ENCODE assay signal across 8 mouse cellular contexts in the genomic region with DNA sequence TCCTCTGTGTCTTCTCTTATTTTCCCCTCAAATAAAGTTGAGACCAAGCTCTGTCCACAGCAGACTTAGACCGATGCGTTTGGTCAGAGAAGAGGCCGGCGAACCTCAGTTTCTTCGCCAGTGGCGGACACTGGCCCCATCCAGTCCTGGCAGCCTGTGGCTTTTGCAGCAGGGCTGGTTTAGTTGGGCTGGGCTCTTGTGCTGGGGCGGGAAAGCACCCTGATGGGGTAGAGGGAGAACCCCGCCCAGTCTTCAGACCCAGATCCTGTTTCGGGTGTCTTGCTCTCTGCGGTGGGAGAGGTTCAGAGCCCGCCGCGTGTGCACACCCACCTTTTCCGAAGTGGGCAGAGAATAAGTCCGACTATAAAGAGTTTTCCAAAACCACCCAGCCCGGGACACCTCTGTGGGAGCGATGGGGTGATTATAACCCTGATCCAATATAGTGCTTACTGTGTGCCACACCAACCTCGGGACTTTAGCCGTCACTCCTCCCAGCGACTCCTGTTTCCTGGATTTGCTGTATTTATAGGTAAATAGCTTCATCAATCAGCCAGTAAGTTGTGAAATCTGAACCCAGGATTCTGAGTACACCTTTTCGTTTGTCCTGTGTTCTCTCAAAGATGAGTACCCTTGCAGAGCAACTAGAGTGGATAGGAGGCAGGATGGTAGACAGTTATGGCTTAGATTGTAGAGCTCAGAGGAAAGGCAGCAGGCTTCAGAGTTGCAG. TPM values are rescaled to one million over a fixed set of nuclear protein-coding genes. Genes with fewer than 3 reads are reported as not detected.
DNase-seq lines count a peak whose midpoint lies in the region; ATAC-seq and TF ChIP-seq lines count a peak whose summit lies in the region.

No protein-coding gene starts in this region.

- peak; percentile 50 for ATAC-seq in G1E (ENCODE audit: extremely low read depth, insufficient number of reproducible peaks, low FRiP score, poor library complexity, severe bottlenecking)
- no peak for ATAC-seq in forebrain, embryonic 13.5 days
- no peak for ATAC-seq in kidney, embryonic 16.5 days (ENCODE audit: low FRiP score, low TSS enrichment)

- no peak for TF ChIP-seq CTCF in G1E (IDR thresholded peaks at IDR 0.05; ENCODE audit: low read depth, low read length)

- peaks cover 39% of the 10 kb centered on the region for H3K4me1 ChIP-seq in G1E (ENCODE audit: insufficient read depth, low read depth, low read length)
- H3K4me1 ChIP-seq in forebrain, embryonic 13.5 days: peaks cover 31% of the 10 kb centered on the region
- H3K4me1 ChIP-seq in kidney, embryonic 16.5 days (ENCODE audit: insufficient read depth, low read length): peaks cover 25% of the 10 kb centered on the region
- H3K4me1 ChIP-seq in megakaryocyte, embryonic 14.5 days: peaks cover 47% of the 10 kb centered on the region

- H3K4me2 ChIP-seq in forebrain, embryonic 13.5 days: peak overlapping the region; percentile 88
- H3K4me2 ChIP-seq in kidney, embryonic 16.5 days (replicated peaks; ENCODE audit: low read depth, low read length): peak overlapping the region; percentile 98

- WGBS in forebrain, embryonic 13.5 days: 7% methylated on average over 21 of the region's 21 CpGs
- WGBS in kidney, embryonic 16.5 days: 10% methylated on average over 21 of the region's 21 CpGs

- peak overlapping the region; percentile 97 for H3K4me3 ChIP-seq in G1E (ENCODE audit: low read depth, low read length)
- peak overlapping the region; percentile 61 for H3K4me3 ChIP-seq in forebrain, embryonic 13.5 days
- H3K4me3 ChIP-seq in kidney, embryonic 16.5 days (ENCODE audit: low read length): peak overlapping the region; percentile 79
- H3K4me3 ChIP-seq in megakaryocyte, embryonic 14.5 days (replicated peaks): peak overlapping the region; percentile 99

- DNase-seq in A20 (ENCODE audit: low read depth, low spot score) (peak; percentile 90), G1E (ENCODE audit: low spot score) (peak; percentile 69)
- peak; percentile 67 to 82 for DNase-seq in spleen, postnatal 4 days (ENCODE audit: low spot score in 2 of 2)
- no peak for DNase-seq in c-Kit-positive CD71-positive TER-119-positive erythroid progenitor cells, embryonic 14.5 days (ENCODE audit: low spot score)
- DNase-seq in urinary bladder, postnatal 4 days (ENCODE audit: low spot score in 2 of 2): no peak

- H3K27me3 ChIP-seq in G1E (ENCODE audit: insufficient read depth, low read length): no peaks in the 10 kb centered on the region
- H3K27me3 ChIP-seq in forebrain, embryonic 13.5 days: peaks cover 43% of the 10 kb centered on the region
- H3K27me3 ChIP-seq in kidney, embryonic 16.5 days (ENCODE audit: insufficient read depth, low read length): peaks cover 14% of the 10 kb centered on the region; the same call in 1 of the 2 replicates
- H3K27me3 ChIP-seq in megakaryocyte, embryonic 14.5 days (replicated peaks): no peaks in the 10 kb centered on the region

- H3K9ac ChIP-seq in forebrain, embryonic 13.5 days: peak overlapping the region; percentile 78; the same call in 1 of the 2 replicates
- H3K9ac ChIP-seq in kidney, embryonic 16.5 days (replicated peaks; ENCODE audit: low read length): peak overlapping the region; percentile 89

- H3K36me3 ChIP-seq in G1E (replicated peaks): peaks cover 47% of the 10 kb centered on the region
- H3K36me3 ChIP-seq in forebrain, embryonic 13.5 days (ENCODE audit: poor library complexity, severe bottlenecking): no peaks in the 10 kb centered on the region
- H3K36me3 ChIP-seq in kidney, embryonic 16.5 days (ENCODE audit: insufficient read depth, low read length): no peaks in the 10 kb centered on the region
- peaks cover 21% of the 10 kb centered on the region for H3K36me3 ChIP-seq in megakaryocyte, embryonic 14.5 days (replicated peaks; ENCODE audit: low read length)

- H3K9me3 ChIP-seq in G1E (replicated peaks): no peaks in the 10 kb centered on the region
- no peaks in the 10 kb centered on the region for H3K9me3 ChIP-seq in forebrain, embryonic 13.5 days (replicated peaks)
- no peaks in the 10 kb centered on the region for H3K9me3 ChIP-seq in kidney, embryonic 16.5 days (ENCODE audit: low read length)
- no peaks in the 10 kb centered on the region for H3K9me3 ChIP-seq in megakaryocyte, embryonic 14.5 days

- H3K27ac ChIP-seq in forebrain, embryonic 13.5 days: no peak overlapping the region
- H3K27ac ChIP-seq in kidney, embryonic 16.5 days (ENCODE audit: low read length): no peak overlapping the region

RNA-seq across cellular contexts. Expression of a gene that starts 1.2 kb away (rescaled TPM):
- total RNA-seq in G1E (2014; fragmentation: Nextera tagmentation): 26.2 and 34.8 TPM in 2 replicates
- total RNA-seq in G1E (2017): 19.6 and 21.1 TPM in 2 replicates
- polyA plus RNA-seq in G1E (2012): 43.5 and 48.8 TPM in 2 replicates
- 3.5 and 5.1 TPM in 2 replicates for polyA plus RNA-seq in forebrain, embryonic 13.5 days (2015; fragmentation: Nextera tagmentation; extraction: Ambion mirVana)
- polyA plus RNA-seq in kidney, embryonic 16.5 days (2015; fragmentation: Nextera tagmentation; extraction: Ambion mirVana): 8.7 and 9.4 TPM in 2 replicates
- polyA plus RNA-seq in megakaryocyte, embryonic 14.5 days (2012; ENCODE audit: insufficient read depth, low replicate concordance): 8.2 and 14.1 TPM in 2 replicates

RNA-seq across cellular contexts. Expression of a gene that starts 18.2 kb away (rescaled TPM):
- 11.0 and 15.4 TPM in 2 replicates for total RNA-seq in G1E (2014; fragmentation: Nextera tagmentation)
- total RNA-seq in G1E (2017): 34.4 and 34.6 TPM in 2 replicates
- polyA plus RNA-seq in G1E (2012): 4.0 and 5.3 TPM in 2 replicates
- polyA plus RNA-seq in forebrain, embryonic 13.5 days (2015; fragmentation: Nextera tagmentation; extraction: Ambion mirVana): 53.1 and 53.5 TPM in 2 replicates
- polyA plus RNA-seq in kidney, embryonic 16.5 days (2015; fragmentation: Nextera tagmentation; extraction: Ambion mirVana): 132 and 151 TPM in 2 replicates
- 8.0 and 12.5 TPM in 2 replicates for polyA plus RNA-seq in megakaryocyte, embryonic 14.5 days (2012; ENCODE audit: insufficient read depth, low replicate concordance)

Comparison
In these comparisons a context has a peak if more than half of its experiments do, and no peak if none do; other contexts are left out.
1. DNase-seq: peak in A20 (single experiment), G1E (single experiment) and spleen, postnatal 4 days (2 of 2); none in c-Kit-positive CD71-positive TER-119-positive erythroid progenitor cells, embryonic 14.5 days (single experiment) and urinary bladder, postnatal 4 days (0 of 2).
2. Peak in every context shown above with its lines, with median percentiles within 50 percentile points of each other: H3K4me3 ChIP-seq.